Mouse (Mus musculus): ENCODE results near the gene Gm11634.
"Not testable (repeated sequence)": the region's sequence is repeated elsewhere in the genome, so short reads cannot be mapped to it uniquely, and the experiment has no call there.

Gene Gm11634

DNA sequence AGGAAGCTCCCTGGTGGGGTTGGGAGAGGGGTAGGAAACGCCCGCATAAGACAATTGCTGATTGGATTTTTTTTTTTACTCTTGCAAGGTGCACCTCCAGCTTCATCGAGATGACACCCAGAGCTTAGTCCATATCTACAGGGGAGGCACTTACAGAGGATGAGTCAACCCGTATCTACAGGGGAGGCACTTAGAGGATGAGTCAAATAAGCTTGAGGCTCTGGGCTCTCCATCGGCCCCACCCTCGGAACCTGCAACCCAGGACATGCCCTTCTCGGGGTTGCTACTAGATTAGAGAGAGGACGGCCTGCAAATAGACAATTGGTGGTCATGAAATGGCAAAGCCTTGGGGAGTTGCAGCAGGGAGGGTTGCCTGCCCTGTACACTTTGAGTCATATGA is 17.0 kb upstream of the Gm11634 start:
- no peak for DNase-seq

DNA sequence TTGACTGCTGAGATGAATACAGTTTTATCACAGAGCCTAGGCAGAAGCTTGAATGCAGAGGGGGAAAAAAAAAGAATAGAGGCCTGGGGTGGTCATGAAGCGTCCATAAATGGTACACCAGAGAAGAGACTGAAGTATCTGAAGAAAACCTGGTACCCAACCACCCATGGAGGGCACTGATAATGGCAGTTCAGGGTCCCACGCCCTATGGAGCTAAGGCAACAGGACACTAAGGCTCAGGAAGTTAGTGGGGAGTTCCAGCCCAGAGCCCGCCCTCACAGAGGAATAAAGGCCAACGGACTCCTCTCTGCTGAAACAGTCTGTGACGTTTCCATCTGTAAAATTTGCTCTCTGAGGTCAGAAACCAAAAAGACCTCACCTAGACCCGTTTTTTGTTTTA is 16.3 kb upstream of the Gm11634 start:
- no peak for DNase-seq

DNA sequence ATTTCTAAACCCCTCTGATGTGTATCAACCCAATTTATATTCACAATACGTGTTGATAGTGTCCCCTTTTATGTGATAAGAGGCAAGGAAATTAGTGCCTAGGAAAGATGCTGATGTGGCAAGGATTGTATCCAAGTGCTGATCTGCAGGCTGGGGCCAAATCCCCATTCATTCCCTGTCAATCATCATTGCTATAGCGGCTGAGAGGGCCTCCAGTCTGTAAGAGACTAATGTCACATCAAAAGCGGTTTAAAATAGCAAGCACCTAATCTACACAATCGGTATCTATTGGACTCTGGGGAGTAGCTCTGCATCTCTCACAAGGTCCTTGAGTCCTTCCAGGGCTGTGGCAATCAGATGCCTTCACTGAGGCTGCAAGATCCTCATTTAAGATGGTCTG is 15.1 kb upstream of the Gm11634 start:
- DNase-seq = no peak

DNA sequence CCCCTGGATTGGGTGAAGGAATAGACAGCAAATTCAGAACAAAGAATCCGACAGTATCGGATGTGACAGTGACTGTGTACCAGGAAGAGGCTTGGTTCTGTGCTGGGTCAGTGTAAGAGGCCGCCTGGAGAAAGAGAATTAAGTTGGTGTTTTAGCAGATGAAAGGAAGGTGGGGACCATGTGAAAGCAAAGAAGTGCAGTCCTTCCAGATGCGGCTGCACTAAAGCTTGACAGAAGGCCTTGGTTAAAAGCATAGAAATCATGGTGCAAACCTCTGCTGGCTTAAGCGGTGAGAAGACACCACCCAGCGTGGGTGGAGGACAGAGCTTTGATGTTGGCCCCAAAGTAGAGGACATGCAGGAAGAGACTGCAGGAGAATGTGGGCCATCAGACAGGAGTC is 14.5 kb upstream of the Gm11634 start:
- DNase-seq = no peak

DNA sequence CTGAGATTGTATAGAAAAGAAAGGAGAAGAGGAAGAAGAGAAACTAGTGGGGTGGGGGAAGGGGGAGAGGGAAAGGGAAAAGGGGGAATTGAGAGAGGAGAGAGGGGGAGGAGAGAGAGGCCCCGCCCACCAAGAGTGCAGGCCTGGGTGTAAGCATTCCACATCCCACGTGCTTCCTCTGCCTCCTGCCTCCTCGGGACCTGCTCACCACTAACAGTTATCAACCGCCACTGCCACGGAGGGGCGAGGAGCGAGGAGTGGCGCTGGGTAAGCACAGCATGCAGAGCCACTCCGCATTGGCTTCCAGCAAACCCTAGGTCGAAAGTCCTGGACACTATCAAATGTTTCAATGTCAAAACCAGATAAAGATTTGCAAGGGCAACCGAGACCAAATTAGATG is 11.4 kb upstream of the Gm11634 start:
- DNase-seq = no peak

DNA sequence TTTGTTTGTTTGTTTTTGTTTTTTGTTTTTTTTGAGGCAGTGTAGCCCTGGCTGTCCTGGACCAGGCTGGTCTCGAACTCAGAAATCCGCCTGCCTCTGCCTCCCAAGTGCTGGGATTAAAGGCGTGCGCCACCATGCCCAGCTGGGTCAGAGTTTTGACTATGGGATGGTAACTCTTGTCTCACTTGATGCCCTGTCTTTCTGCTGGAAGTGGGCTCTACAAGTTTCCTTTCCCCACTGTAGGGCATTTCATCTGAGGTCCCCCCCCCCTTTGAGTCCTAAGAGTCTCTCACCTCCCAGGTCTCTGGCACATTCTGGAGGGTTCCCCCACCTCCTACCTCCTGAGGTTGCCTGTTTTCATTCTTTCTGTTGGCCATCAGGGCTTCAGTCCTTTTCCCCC is 8.1 kb upstream of the Gm11634 start:
- DNase-seq = not testable (repeated sequence)

DNA sequence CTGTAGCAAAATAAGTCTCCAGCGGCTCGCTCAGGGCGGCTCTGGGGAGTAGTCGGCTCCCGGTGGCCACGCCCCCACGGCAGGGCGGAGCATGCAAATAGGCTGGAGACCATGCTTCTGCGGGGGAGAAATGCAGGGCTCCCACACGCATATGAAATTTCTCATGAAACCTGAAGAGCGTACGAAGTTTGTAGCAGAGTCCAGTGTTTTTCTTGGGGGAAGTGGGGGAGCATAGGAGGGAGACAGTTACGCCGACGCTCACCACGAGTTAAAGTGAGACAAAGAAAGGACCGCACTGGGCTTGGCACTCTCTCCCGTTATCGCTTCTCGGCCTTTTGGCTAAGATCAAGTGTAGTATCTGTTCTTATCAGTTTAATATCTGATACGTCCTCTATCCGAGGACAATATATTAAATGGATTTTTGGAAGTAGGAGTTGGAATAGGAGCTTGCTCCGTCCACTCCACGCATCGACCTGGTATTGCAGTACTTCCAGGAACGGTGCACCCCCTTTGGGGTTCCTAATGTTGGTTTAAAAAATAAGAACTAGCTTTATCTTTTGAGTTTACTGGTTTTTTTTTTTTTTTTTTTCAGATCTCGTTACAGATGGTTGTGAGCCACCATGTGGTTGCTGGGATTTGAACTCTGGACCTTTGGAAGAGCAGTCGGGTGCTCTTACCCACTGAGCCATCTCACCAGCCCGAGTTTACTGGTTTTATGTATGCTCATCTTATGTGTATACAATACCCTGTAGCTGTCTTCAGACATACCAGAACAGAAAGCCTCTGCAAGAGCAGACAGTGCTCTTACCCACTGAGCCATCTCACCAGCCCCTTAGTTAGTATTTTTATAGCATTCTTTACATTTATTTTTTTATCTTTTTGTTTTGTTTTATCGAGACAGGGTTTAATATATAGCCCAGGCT is 5.7 kb upstream of the Gm11634 start:
- DNase-seq = peak; percentile 92

DNA sequence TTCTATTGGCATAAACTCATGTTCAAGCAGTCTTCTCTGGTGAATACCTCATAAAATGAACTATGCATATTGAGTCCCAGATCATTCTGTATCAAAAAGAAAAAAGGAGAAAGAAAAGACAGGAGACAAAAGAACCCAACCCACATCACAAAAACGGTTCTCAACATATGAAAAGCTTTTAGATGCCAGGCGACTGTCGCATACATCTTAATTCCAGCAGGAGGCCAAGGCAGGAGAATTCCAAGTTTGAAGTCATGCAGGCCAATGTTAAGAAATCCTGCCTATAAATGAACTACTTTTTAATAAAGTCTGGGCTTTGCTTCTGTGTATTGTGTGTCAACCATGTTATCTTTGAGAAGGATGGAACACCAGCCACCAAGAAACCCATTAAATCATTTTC is 5.1 kb upstream of the Gm11634 start:
- DNase-seq = no peak

DNA sequence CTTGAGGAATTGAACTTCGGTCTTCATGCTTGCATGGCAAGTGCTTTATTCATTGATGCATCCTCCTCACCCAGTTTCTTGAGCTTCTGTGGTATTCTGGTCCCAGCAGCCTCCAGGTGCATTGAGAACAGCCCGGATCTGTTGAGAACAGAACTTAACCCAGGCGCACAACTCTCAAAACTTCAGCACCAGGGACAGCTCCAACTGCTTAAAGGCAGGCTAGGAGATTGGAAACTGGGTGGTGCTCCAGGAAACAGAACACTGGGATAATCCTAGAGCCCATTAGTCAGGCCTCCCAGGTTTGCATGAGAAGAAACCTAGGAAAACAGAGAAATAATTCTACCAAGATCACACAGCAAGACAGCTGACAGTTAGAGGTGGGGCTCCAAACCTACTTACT is 3.4 kb upstream of the Gm11634 start:
- DNase-seq = peak; percentile 79

DNA sequence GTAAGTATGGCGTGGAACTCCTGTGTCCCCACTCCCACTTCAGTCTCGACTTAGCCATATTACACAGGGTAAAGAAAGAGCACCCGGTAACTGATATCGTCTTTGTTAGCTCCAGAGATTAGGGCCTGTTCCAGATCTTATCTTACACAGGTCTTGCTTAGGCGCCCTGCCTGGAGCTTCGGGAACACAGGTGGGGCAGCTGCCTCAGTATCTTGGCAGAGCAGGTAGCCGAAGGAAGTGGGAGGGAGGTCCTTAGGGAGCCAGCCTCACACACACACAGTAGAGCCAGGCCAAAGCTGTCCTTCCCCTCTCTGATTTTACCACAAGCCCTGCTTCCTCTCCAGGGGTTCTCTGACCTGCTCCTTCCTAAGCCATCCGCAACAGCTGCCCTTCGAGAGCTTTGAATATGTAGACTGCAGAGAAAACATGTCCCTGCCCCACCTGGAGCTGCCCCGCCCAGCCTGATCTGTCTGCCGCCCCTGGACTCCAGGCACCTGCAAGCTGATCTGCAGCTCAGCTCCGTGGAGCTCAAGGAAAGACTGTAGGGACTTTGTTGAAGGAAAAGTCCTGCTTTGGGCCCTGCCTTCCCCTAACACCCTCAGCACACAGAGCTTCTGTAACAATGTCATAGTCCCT is 8.9 kb downstream of the Gm11634 start:
- no peak for DNase-seq

DNA sequence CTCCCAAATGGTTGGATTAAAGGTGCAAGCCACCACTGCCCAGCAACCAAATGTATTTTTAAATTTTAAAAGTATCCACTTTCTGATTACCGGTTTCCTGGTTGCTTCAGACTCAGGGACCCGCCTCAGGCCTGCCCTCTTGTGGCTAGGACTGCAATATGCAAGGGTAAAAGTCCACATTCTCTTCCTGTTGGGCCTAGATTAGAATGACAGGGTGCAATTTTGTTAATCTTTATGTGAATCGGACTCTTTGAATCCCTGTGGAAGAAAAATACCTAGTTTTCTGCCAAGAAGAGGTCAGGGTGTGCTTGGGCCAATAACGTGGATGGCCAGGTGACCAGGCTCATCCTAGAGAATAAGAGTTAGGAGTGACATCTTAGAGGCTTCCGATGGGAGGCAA is 9.6 kb downstream of the Gm11634 start:
- DNase-seq = peak; percentile 81

DNA sequence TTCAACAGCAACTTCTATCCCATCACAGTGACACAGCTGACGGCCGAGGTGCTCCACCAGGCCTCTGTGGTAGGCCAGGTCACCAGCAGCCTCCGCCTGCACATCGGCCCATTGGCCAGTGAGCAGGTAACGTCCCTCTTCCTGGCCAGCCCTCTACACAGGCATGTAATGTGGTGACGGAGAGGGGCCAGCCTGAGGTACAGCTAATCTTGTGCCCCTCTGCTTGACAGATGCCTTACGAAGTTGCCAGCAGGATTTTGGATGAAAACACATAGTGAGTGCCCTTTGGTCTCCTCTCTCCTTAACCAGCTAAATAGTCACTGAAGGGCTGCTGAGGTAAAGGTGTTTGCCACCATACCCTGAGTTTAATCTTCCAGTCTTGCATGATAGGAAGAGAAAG is 10.2 kb downstream of the Gm11634 start:
- DNase-seq = no peak

DNA sequence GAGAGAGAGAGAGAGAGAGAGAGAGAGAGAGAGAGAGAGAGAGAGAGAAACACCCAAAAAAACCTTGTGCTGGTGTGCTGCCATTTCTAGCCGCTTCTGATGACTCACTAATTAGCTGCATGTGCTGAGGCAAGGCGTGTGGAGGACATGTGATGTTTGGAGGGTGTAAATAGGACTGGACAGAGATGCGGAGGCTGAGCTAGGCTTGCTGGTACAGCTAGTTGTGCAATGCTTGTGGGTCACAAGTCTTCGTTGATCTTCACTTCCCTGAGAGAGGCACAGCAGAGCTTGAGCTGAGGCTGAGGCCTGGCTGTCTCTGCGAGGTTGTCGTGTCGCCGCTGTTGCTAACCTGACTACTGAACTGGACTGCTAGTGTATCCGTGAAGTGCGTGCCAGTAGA is 11.4 kb downstream of the Gm11634 start:
- no peak for DNase-seq

DNA sequence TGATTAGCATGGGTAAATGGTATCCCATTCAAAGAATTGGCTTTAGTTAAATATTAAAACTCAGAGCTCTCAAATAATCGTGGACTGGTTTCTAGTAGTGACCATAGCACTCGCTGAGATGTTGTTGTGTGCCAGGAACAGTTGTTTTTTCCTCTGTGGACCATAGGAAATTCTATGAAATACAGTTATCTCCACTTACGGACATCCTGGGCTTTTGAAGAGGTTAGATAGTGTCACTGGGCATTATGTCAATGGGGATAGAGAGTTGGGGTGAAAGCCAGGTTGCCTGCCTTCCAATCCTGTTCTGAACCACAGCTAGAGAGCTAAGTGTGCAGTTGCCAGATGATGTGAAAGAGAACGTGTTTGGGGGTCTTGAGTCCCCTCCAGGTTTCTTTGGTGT is 13.3 kb downstream of the Gm11634 start:
- DNase-seq = no peak

DNA sequence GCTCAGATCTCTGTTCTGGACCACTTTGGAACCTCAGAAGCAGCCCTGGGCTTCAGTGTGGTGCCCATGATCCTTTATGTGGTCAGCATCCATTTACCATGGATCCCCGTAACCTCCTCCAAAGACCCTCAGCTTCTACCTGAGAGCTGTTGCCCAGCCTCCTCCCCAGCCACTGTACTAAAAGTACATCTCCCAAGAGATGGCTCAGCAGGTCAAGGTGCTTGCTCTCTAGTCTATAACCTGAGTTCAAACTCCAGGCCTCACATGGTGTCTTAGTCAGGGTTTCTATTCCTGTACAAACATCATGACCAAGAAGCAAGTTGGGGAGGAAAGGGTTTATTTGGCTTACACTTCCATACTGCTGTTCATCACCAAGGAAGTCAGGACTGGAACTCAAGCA is 14.0 kb downstream of the Gm11634 start:
- DNase-seq = not testable (repeated sequence)

DNA sequence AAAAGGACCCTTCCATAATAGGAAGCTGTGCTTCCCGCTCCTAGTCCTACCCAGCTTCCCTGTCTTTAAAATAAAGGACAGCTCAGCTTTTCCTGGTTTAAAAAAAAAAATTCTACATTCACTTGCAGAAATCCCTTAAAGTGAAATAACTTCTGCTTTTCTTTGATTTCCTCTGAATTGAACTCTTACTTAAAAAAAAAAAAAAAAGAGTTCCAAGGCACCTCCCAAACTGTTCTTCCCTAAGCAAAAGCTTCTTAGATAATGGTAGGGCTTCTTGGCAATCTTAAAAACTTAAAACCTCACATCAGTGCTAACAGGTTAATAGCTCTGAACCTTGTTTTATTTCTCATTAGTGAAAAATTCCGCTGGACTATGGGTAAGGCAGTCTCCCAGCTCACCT is 15.9 kb downstream of the Gm11634 start:
- DNase-seq = no peak

DNA sequence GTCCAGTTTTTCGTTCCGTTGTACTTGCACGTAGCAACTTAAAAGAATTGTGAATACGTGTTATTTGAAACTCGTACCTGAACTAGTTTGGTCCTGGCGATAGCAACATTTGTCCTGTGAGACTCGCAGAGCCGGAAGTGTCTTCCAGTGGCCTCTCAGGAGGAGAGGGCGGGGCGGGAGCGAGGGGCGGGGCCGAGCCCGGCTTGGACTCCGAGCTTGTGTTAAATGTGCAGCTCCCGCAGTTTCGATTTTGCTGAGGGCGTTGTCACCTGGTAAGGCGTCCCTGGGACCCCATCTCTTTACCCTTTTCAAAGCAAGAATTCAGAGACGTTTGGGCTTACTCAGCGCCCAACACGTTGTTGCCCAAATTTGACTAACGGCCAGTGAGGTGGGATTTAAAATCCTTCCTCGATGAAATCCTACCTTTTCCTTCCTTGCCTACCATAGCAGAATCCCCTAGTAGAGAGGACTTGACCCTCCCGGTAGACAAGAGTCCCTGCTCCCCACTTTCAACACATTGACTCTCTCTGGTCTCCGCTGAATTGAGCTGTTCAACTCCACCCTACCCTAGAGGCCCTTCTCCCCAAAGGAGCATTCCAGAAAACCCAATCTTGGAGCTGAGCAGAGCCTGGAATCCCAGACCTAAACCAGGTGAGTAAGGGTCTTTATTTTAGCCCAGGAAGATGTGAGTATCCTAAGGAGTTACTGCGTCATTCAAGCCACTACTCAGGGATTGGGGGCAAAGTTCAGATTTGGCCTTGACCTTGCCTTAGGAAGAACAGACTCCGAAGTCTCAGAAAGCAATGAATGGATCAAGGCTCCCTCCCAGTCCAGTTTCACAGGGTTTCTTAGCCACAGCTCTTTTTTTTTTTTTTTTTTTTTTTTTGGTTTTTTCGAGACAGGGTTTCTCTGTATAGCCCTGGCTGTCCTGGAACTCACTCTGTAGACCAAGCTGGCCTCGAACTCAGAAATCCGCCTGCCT is 16.7 kb downstream of the Gm11634 start, which contains the start of gene Tmem106a:
Tmem106a (plus strand) TSS at position 189 of the 982 bp plus-strand sequence.
- DNase-seq = peak; percentile 81

DNA sequence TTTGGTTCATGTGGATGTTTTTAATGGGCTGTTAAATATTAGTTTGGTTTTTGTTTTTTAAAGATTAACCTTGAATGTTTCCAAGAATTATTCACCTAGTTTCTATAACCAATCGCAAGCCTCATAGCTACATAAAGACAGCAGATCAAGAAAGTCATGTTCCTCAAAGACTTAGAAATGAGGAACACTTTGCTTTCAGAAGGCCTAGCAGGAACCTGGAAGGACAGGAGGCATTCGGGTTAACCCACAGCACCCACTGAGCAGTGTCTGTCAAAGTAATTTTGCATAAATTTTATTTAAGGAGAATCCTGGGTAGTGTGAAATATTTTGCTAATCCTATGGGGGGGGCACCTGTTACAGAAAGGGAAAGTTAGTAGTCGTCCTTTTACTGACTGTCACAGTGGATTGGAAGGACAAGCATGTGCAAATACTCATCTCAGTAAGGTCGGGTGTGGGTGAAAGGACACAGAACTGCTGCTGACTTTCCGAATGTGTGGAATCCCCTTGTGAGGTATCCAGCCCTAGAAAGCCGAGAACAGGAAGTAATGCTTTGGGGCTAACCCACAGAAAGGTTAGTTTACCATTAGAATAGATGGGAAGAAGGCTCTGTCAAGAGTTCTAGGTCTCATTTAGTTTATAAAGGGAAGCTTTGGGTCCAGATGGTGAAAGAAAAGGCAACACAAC is 17.8 kb downstream of the Gm11634 start:
- no peak for DNase-seq

DNA sequence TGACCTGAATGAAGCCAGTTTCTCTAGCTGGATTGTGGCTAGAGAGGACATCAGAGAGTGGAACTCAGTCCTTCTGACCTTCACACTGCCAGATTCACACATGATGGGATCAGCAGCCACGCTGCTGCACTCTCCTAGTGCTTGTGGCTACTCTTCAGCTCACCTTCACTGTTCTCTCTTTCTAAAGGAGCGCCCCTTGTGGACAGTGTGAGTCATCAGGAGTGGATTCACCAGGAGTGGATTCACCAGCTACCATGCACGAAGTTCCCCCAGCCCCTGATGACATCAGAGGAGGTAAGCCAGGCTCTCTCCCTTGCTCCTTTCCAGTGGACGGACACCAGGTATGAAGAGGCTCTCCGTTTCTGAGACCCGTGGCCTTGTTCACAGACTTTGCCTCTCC is 22.9 kb downstream of the Gm11634 start:
- DNase-seq = no peak

DNA sequence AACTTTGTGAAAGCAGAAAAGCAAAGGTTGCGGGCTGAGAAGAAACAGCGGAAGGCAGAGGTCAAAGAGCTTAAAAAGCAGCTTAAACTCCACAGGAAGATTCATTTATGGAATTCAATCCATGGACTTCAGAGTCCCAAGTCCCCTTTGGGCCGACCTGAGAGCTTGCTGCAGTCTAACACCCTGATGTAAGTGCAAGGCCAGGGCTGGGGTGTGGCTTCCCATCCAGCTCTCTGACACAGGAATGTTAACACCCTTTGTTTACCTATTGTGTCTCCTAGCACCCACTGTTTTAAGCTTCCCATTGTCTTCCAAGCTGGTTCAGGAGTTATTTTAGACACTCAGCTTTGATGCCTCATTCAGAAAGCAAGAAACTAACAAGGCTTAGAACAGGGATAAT is 30.6 kb downstream of the Gm11634 start:
- DNase-seq = no peak

DNA sequence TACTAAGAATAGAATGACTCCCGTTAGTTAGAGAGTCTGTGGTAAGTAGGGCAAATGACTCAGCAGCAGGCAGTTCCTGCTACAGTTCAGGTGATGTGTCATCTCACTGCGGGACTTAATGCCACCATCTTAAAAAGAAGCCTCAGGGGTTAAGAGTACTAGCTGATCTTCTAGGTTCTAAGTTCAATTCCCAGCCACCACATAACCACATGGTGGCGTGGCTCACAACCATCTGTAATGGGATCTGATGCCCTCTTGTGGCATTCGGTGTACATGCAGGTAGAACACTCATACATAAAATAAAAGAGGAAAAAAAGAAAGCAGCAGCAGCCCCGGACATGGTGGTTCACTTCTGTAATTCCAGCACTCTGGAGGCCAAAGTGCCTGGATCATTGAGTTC is 36.7 kb downstream of the Gm11634 start:
- DNase-seq = peak; percentile 69

DNA sequence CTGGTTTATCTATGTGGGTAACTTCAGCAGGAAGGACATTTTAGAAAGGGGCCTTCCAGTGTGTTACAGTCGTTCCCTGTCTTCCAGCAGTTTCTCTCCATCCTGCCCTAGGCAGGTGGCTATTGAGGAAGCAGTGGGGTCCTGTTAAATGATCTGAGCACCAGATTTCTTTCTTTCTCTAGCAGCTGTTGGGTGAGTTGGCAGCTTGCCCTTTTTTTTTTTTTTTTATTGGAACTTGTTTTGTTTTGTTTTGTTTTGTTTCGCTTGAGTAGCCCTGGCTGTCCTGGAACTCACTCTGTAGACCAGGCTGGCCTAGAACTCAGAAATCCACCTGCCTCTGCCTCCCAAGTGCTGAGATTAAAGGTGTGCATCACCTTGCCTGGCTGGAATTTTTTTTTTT is 42.1 kb downstream of the Gm11634 start:
- DNase-seq = no peak

DNA sequence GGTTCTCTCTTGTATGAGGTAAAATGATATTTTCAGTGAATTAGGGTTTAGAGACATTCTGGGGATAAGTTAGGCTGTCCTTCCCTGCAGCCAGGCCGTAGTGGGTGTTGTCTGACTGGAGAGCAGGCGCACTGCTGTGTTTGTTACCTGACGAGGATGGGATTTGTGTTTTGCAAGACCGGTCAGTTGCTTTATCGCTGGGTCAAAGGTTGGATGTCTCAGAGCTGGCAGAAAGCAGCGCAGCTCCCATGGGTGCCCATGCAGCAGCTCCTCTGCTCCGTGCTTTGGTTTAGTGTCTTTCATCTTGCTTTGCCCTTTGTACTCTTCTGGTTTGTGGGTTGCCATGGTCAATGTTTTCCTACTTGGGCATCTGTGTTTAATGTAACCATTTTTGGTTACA is 42.5 kb downstream of the Gm11634 start:
- DNase-seq = no peak

Measured in thymus, postnatal 4 days (tissue).